Mouse (Mus musculus) cerebellum, adult (tissue): ENCODE measurements around the gene Phox2b.

Experiments used
- ATAC-seq: cut with Nextera tagmentation; 2 replicates; pipeline ENCODE4 v1.9.2; 2017; ENCODE audit warnings: mild to moderate bottlenecking, moderate library complexity, mixed read lengths; ENCODE audit not compliant: insufficient number of reproducible peaks, low FRiP score, low TSS enrichment

Phox2b gene

DNA sequence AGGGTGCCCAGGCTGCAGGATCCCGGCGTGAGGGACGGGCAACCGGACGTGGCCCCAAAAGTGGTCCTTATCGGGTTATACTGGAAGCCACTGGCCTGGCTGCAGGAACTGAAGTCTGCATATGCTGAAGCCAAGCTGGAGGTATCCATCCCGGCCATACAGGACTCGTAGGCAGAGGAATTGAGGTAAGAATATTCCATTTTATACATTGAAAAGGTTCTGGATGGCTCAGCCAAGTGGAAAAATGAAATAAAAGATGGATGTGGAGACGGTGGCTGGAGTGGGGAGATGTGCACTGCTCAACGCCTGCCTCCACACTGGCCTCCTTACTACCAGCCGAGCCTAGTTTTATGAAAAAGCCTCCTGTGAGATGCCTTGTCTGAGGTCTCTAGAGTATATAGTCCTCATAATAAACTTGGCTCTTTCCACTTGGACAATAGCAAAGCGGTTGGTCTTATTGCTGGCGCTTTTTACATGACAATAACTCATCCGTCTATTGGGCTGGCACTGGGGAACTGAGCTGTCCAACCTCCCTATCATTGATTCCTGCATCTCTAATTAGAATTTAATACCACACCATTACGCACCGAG, at the start of gene Phox2b:
Gene Phox2b, minus strand, starts transcription at position 569 of the 591 bp plus-strand sequence.
- ATAC-seq, result no peak

DNA sequence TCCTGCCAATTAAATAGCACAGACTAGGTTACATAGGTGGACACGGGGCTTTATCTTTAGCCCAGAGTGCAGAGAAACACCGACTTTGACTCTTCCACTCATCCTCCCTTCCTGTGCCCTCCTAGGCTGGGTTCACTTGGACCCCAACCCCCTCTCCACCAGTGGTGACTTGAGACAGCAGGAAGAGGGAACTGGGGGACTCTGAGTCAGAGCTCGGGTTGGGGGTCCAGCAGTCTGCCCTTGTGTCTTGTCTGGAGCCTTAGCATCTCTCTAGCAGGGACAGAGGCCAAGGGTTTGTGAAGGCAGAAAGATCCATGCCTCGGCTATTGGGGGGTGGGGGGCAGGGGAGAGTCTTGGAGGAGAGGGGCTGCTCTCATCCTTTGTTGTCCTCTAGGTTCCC, 43.5 kb upstream of the Phox2b start:
- no peak for ATAC-seq

DNA sequence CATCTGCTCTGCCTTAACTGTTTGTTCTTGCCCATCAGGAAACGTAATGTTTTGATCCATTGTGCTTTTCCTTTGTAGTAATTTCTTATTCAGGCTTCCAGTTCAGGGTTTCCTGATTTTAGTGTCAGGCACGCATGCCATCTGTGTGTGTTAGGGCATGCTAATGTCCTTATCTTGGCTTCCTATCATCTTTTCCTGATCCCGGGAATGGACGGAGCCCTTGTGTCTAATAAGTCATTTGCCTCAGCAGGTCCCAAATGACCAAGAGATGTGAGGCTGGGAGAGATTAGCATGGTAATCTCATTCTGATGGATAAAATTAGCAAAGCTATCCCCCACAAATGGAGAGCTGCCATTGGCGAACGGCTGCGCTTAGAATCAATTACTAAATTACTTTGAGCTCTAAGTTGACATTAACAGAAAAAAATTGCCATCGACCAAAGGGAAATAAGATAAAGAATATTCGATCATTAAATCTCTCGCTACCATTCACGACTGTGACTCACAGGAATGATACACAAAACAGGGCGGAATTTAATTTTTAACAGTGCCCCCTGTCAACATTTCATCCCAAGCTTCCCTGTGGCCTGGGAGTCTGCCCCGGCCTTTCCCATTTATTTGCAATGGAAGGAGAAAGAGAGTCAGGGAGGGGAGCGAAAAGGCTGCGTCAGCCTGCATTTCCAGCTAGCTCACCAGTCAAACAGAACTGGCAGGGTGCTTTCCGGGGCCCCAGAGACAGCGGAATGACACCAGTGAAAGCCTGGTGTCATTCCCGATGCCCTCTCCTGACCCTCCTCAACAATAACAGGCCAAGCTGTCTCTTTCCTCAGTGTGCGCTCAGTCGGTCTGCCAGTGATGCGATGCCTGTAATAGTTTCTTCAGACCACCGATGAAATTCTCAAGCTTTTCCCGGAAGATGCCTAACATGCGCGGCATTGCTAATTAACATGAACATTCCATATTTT, 40.2 kb upstream of the Phox2b start:
- ATAC-seq, result no peak

DNA sequence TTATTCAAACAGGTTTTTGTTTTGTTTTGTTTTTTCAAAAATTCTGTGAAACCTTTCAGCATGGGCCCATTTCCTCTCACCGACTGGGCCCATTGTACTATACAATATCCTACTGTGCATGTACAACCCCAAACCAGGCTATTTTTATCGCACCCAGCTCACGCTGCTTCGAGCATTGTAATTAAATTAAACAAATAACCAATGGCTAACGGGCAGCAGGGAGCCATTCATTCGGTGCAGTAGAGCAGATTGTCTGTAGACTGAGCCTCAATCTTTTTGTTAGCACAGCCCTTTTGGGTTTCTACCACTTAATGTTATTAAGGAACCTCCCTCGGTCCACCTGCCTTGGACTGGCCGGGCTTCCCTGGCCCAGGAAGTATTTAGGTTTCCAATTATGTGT, 39.5 kb upstream of the Phox2b start:
- no peak for ATAC-seq

DNA sequence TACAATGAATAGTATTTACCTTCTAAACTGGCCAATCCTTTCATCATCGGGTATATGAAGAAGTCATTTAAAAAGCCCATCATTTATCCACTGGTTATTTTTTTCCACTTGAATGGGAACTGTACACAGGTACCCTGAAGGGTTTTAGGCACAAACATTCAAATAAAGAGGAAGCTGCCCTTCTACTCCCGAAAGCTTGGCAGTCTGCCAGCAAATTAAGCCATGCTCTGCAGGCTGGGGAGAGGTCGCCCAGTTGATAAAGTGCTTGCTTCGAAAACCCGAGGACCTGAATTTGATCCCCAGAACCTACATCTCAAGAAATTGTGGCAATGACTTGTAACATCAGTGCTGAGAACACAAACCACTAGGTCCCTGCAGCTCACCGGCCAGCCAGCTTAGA, 35.6 kb upstream of the Phox2b start:
- no peak for ATAC-seq

DNA sequence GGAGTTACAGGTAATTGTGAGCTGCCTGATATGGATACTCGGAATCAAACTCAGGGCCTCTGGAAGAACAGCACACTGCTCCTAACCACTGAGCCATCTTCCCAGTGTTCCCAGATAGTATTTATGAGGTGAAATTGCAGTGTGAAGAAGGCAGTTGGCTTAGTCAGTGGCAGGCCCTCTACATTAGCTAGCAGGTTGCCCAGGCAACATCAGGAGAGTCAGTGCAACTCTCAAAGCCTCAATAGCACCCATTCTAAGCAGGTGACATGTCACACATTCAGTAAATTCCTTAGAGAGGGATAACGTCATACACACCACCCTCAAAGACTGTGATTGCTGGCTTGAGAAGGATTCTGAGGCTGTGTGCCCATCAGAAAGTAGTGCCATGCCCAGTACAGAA, 32.6 kb upstream of the Phox2b start:
- ATAC-seq, result no peak

DNA sequence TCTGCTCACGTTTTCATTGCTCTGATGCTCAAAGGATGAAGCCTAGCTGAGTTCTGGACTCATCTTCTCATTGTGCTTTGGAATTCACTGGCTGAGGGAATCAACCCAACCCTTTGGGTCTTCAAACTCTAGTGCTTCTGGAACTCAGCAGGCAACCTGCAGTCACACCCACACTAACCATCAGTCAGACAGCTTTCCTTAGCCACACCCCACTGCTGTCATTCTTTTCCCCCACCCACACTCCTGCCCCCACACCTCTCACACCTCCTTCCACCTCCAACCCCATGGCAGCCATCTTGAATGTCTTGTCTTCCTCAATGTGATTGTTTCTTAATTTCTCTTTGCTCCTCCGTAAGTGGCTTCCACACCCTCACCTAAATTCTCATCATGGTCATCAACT, 7.2 kb upstream of the Phox2b start:
- ATAC-seq, result no peak

DNA sequence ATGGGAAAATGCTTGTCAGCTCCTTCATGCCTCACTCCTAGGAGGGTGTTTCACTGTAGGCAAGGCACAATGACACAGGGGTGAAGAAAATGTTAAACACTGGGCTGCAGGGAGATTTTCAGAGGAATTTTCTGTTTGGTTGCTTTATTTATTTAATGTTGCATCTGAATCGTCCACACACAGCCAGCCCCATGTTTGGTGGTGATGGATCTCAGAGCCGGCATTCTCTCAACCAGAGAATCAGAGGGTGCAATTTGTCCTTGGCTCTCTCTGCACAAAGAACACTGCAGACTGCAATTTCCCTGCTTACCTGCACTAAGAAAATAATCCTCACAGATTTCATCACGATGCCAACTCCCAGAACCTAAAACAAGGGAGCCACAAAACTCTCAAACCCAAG, 3.9 kb upstream of the Phox2b start:
- no peak for ATAC-seq

DNA sequence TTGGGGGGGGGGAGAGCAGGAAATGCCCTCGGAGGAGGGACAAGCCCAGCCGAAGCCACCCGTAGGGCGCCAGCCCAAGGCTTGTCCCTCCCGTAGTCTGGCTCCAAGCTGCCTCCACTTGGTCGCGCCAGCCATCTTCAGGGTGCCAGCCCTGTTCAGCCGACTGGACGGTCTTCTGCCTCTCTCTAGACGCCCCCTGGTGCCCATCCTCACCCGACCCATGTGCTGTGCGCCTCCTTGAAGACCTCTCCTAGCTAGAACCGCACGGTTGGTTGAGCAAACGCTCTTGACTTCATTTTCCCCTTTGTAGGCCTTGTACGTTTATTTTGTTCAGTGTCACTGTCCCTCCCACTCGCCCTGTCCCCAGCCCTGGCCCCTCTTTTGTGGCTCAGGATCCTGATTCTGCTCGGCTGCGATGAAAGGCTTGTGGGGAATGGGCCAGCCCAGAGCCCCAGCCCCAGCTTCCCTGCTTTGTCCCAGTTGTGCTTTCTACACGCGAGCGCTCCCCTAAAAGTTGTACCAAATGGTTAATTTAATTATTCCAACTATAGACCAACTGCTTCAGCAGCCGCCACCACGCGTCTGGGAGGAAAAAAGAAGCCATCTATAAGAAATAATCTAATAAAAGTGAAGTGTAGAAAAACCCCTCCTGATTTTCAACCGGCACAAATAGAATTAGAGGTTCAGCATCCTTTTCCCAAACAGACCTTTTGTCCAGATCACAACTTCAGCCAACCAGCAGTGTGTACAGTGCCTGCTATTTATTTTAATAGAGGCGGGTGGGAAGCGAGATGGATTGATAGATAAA, 2.9 kb upstream of the Phox2b start:
- ATAC-seq, result no peak

DNA sequence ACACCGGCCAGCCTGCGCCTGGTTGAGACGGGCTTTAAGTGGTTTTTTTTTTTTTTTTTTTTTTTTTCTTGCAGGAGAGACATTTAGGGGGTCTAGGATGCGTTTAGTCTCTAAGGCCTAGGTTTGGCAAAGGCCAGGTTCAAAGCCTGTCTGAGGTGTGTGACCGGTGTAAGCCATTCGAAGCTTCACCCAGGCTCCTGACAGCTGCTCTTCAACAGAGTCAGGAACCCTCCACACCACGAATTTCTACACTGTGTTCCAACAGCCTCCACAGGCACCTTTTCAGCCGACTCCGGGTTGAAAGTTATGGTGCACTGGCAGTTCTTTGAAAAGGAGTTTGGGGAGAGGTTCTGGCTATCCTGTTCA, 2.3 kb upstream of the Phox2b start:
- ATAC-seq, result no peak

DNA sequence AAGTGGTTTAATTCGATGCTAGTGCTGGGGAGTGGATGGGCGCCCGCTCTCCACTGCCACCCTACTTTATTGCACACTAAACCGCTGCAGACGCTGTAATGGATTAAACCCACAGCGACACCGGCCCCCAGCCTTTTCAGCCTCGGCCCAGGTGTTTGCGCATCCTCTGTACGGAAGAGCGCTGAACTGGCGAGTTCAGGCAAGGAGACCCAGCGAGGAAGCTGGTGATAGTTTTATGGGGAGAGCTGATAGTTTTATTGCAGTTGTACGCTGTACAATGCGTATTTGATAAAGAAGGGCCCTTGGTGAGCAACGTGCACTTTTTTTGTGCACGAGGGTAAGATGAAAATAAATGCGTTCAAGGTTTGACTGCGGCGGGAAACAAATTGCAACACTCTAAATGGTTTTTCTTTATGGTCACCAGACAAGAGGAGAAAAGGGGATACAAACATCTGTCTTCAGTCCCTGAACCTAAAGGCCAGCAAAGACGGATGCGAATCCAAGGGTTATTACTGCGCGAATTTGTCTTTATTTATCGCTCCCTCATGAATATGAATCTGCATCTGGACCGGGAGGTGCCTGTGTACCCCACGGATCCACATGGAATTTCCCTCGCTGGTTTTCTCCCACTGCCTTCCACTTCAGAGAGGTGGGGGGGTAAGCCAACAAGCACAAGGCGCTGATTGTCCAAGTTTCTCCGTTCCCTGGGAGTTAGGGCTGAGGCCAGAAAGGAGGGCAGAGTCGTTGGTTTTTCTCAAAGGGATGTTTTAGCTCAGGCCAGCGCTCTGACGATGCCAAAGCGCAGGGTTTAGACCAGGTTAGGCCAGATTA, 1.7 kb upstream of the Phox2b start:
- ATAC-seq, result no peak

DNA sequence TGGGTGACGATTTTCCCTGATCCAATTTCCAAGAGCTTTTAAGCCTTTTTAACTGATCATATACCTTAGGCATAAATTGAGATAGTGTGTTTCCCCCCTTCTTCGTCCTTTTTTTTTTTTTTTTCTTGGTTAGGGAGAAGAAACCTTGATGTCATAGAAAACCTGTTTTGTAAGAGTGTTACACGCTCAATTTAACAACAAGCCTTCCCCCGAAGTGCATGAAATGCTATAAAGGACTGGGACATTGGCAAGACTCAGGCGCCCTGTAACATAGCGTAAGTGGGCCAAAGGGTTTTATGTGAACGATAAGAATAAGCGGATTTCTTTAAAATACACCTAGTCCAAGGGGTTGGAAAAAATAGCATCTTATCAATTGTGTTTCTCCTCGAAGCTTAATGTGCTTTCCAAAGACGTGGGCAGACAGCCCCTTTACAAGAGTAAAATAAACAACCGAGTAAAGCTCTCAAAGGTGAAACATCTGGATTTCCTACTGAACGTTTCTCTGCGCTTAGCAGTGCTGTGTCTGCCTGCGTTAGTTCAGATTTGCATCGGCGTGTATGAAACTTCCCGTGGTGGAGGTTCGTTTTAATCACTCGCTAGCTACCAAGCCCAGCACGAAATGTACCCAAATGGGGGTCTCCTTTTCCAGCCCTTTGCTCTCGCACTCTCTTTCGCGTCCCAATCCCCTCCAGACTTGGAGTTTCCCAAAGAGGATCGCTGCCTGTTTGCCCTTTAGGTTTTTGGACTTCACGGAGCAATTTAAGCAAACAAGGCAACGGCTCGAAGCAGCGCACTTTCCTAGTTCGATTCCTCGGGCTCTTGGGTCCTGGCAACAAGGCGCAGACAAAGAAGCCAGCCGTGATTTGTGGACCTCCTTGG, 531 bp upstream of the Phox2b start:
- no peak for ATAC-seq

DNA sequence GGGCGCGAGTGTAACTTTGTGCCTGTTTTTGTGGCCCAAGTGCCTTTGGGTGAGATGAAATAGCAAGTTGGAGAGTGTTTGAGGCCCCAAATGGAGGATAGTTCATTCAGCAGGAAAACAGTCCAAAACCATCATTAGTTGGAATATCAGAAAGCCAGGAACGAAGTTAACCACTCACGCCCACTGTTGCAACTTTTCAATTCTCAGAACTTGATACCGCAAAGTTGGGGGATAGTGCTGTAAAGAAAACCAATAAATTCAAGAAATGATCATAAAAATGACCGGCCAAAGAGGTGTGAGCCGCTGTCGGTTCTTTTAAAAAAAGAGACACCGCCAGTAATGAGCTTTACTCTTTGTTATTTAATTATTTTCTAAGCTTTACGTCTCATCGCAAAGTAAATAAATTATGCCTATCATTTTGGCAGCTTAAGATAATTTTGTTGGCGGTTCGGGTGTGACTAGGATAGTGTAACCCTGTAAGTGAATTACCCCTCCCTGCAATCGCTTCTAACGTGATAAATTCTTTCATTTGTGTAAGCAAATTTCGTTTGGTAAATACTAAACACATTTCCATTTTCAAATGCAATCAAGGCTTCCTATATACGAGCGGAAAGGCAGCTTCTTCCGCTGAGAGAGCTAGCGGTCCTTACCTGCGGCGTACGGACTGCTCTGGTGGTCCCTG, 909 bp downstream of the Phox2b start:
- no peak for ATAC-seq

DNA sequence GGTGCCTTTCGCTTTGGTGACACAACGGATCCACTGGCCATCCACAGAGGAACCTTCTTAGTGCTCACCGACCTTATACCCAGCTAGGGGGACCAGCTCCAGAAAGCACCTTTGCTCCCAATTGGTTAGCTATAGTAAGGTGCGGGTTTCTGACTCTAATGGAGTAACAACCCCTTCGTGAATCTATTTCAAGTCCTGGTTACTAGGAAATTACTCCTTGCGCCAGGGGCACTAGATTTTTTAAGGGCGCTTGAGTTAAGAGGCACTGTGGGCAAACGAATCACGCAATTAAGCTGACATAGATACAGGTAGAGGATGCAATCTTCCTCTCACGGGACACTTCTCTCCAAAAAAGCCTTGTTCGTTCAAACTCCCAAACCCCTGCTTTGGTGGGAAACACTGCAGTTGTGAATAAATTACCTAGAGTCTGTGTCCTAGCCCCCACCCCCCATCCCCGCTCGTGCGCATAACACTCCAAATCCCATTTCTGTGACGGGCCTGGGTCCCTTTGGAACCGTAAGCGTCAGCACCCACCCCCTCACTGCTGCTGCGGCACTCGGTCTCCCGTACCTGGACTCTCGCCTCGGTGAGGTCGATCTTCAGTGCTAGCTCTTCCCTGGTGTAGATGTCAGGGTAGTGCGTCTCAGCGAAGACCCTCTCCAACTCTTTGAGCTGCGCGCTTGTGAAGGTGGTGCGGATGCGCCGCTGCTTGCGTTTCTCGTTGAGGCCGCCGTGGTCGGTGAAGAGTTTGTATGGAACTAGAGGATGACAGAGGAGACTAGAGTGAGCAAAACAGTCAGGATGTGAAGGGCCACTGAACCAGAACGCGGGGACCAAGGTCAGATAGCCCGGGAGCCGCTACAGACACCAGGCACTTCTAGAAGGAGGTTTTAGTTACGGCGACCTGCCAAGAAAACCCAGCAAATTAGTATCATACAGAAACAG, 1.7 kb downstream of the Phox2b start:
- no peak for ATAC-seq

DNA sequence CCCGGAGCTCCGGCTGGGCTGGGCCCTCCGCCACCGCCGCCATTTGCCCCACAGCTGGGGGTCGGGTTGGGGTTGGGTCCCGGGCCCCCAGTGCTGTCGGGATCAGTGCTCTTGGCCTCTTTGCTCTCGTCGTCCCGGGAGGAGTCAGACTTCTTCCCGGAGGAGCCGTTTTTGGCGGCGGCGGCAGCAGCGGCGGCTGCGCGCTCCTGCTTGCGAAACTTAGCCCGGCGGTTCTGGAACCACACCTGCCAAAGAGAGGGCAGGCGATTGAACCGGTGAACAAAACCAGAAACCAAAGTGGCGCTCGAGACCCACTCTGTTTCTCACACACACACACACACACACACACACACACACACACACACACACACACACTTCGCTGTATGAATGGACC, 2.7 kb downstream of the Phox2b start:
- ATAC-seq, result no peak

DNA sequence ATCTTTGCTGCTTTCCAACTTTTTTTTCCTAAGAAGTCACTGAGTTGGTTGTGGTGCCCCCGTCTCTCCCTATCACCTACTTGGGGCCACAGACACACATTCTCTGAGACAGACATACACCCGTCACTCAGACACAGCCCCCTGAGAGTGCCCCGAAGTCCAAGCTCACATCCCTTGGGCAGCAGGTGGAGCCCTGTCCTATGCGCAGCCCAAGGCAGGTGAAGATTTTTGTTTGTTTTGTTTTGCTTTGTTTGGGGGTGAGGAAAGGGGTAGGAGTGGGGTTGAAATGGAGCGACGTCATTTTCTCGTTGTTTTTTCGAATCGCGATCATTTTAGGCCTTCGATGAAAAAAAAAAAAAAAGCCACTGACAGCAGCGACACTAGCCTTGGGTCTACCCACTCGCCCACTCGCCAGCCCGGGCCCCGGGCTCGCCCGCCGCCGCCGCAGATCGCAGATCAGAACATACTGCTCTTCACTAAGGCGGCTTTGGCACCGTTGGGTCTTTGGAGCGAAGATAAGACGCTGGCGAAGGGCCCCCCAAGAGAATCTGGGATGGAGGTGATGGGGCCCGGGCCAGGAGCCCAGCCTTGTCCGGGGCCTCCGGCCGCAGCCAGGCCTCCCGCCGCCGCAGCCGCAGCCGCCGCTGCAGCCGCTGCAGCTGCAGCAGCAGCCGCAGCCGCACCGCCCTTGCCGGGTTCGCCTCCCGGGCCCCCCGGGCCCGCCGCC, 3.3 kb downstream of the Phox2b start:
- no peak for ATAC-seq

DNA sequence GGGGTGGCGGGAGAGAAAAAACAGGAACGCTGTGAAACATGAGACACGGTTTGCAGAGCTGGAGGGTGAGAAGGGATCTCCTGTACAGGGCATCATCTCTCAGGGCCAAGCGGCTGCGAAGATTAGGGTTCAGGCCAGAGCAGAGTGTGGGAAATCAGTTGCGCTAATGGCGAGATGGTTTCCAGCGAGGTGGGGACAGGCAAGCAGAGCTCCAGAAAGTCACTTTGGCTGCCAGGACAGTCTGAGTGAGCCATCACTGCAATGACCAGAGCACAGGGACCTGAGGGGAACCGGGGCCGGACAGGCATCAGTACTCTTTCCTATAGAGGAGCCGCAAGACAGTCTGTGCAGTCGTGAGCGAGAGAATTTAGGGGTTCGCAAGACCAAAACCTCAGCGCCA, 3.9 kb downstream of the Phox2b start:
- ATAC-seq, result no peak
